Mouse (Mus musculus) urinary bladder, postnatal 14 days (tissue): Measurements from ENCODE around the gene Slc8a2.
A peak's percentile ranks its signal among the peaks of the same experiment; 100 is the strongest.

Experiments used
- DNase-seq: peaks from one replicate; pipeline ENCODE4 v3.0.0; 2021; ENCODE audit warnings: low spot score

Slc8a2 gene

DNA sequence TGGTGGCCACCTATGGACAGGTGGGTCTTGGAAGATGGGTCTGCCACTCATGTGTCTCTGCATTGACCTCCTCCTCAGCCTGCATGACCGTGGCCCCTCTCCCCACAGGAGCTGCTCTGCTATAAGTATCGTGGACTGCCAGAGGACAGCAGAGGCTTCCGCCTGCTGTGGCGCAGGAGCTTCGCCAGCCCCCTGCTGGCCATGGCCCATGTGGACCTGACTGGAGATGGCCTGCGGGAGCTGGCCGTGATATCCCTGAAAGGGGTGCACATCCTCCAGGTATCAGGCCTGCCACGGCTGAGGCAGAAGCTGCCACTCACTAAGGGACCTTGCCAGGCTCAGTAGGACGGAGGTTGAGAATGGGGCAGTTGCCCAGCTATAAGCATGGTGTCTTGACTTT, 3.8 kb upstream of the Slc8a2 start:
- no peak for DNase-seq

DNA sequence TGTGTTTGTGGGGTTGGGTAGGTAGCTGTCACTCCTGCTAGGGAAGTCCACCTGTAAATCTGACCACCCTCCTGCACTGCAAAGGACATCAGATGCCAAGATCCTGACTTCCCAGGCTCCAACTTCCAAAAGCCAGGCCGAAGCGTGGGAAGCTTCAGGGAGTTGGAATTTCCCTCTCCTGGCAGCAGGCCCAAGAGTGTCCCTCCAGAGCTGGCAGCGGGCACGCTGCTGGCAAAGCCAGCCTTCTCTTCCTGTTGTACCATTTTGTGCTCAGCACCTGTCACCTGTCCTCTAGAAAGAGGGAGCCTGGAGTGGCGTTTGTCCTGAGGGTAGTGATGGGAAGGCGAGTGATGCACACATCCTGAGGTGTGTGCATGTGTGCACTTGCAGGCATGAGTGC, 1.3 kb upstream of the Slc8a2 start:
- DNase-seq = no peak

DNA sequence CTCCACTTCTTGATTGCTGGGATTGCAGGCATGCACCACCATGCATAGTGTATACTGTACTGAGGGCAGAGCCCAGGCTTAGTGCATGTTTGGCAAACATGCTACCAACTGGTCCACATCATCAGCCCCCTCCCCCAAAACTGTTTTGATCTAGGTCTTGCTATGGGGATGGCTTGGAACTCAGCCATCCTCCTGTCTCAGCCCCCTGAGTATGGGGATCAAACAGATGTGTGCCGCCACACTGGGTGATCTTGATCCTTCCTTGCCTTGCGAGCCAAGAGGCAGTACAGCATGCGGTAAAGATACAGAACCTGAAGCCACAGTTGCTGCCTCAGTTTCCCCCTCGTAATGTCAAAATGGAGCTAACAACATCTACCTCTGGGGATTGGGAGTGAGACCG, 727 bp upstream of the Slc8a2 start:
- DNase-seq = no peak

DNA sequence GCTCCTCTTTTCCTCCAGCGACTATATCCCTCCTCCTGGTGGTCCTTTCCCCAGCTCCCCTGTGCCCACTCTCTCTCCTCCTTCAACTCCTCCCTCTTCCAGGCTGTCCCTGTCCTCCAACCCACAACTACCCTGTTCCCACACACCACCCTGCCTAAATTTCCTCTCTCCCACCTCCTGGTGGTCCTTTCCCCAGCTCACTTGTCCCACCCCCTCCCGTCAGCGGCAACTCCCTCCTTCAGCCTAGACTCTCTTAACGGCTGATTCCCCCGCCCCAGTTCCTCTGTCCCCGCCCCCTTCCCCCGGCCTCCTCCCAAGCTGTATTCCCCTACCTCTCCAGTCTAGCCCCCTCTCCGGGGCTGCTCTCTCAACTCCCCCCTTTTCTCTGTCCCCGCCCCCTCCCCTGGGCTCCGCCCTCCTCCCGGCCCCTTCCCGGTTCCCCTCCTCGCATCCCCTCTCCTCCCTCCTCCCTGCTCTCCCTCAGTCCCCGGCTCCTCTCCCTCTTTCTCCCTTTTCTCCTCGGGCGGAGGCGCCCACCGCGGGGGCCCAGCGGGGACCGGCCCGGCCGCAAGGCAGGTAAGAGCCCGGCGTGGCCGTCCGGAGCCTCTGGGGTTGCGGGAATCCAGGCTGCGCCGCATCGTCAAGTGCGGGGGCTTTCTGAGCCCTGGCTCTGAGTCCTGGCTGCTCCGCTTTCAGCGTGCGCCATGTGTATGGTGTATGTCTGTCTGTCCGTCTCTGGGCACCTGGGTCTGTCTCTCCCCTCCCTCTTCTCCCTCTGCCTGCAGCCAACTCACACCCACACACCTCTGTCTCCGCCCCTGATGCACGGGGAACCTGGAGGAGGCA, 443 bp downstream of the Slc8a2 start:
- no peak for DNase-seq

DNA sequence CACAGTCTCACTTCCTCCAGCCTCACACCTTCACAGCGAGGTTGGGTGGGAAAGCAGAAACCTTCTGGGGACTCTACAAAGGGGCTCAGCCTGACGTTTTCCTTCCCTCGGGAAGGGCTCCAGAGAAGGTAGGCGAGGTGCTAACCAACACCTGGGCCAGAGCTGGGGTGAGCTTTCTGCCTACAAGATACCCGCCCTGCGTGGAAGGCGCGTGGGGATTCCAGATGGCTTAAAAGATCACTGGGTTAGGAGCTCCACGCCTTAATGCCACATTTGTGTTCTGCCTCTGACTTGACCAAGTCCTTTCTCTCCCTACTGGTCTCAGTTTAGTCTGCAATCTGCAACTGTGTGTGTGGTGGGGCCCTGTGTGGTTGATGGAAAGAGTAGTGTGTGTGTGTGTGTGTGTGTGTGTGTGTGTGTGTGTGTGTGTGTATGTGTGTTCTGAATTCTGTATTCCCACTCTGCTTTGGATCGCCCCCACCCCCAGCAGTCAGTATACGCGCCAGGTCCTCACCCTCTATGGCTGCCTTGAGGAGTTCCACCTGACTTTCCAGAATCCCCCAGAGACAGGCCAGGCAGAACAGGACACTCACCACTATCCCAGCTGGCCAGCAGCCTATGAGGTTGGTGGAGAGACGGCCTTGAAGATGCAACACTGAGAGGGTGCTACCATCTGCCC, 1.5 kb downstream of the Slc8a2 start:
- DNase-seq = no peak

DNA sequence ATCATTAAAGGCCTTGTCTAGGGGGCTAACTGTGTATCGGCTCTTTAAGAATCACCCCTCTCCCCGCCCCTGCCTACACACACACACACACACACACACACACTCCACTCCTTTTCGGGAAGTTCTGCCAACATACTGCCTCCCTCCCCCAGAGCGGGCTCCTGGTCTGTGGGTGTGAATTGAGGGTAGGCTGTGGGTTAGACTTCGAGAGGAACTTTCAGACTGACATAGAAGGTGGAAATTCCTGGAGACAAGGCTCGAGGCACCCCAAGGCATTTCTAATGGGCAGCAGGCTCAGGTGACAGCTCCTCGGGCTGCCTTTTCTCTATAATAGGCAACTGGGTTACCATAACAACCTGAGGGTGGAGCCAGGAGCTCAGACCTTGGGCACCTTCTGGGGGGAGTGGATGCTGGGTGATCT, 2.5 kb downstream of the Slc8a2 start:
- no peak for DNase-seq

DNA sequence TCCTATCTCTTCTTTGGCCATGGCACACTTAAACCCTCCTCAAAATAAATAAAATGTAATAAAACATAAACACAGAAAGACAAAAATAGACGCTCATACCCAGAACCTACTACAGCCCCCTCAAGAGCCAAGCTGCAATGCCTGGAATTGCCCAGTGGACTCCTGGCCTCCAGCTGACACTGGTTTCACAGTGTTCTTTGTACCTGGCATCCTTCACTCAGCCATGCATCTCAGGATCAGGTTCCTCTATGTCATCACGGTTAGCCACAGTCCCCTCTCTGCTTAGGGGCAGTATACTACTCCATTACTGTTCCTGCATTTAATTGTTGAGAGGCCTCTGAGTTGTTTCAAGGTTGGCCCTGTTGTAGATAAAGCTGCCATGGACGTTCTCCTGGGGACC, 3.3 kb downstream of the Slc8a2 start:
- no peak for DNase-seq

DNA sequence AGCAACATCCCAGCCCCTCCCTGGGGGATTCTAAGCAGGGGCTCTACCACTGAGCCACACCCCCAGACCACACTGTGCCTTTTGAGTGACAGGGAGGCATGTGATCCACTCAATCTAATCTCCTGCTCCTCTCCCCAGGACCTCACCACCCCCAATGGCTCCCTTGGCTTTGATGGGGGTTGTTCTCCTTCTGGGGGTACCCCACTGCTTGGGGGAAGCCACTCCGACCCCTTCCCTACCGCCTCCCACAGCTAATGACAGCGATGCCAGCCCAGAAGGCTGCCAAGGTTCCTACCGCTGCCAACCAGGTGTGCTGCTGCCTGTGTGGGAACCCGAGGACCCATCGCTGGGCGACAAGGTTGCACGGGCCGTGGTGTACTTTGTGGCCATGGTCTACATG, 4.1 kb downstream of the Slc8a2 start:
- no peak for DNase-seq

DNA sequence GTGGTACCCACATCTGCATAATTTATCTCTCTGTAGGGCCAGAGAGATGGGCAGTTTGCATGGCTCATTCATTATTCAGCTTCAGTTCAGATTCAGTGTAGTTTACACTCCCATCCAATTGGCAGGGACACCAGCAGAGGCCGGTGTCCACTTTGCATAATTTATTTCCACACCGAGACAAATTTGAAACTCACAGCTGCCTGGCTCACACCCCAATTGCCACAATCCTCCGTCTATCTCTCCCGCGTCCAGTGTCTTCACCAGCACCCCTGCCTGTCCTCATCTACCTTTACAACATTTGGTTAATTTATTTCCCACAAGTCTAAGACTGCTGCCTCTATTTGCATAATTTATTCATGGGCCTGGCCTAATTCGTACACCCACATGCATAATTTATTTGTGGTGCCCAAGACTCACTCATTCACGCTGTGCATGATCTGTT, 5.3 kb downstream of the Slc8a2 start:
- no peak for DNase-seq

DNA sequence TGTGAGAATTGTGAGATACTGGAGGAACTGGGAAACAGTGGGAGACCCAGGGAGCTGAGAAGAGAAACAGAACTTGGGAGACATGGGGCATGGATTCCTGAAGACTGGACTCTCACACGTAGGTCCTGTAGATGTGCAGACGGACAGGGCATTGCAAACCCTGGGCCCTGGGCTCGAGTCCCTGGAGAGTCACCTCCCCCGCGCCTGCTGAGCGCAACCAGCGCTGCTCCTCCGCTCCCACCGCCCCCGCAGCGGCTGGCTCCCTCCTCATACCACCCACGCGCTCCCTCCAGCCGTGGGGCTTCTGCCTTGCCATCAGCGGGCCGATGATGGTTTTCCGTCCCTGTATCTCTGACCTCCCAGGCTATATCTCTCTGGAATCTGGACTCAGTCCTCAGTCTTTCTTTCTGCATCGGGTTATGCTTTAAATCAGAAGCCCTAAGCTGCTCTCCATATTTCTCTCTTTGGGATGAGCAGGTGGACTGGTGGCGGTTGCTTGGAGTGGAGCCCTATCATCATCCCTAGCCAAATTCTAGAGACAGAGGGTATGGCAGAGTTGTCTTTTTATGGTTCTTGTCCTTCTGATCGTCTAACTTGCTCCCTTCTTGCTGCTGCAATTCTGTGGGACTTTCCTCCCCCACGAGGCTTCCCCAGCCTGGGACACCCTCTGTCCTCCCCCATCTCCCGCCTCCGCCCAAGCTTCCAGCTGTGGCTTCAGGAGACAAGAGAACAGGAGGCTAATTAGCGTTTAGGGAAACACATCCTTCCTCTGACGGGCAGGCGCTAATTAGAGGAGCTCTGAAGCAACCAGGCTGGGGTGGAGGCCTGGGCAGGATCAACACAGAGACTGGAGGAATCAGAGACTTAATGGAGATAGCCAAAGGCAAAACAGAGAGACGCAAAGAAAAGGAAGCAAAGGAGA, 17.1 kb downstream of the Slc8a2 start:
- DNase-seq = no peak

DNA sequence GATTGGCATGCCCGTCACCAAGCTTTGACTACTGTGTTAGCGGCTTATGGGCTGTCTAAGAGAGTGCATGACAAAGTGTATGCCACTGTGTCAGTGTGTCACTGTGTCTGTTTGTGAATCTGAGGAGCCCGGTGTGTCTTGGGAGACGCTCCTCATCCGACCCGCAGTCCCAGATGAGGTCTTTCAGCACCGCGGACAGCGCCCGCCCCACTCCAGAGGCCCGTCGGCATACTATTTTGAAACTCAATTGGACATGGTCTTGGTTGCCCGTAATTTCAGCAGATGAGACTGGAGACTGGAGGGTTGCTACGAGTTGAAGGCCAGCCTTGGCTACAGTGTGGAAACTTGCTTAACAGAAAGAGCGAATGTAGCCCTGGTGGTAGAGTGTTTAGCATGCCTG, 18.0 kb downstream of the Slc8a2 start:
- DNase-seq = peak; percentile 66

DNA sequence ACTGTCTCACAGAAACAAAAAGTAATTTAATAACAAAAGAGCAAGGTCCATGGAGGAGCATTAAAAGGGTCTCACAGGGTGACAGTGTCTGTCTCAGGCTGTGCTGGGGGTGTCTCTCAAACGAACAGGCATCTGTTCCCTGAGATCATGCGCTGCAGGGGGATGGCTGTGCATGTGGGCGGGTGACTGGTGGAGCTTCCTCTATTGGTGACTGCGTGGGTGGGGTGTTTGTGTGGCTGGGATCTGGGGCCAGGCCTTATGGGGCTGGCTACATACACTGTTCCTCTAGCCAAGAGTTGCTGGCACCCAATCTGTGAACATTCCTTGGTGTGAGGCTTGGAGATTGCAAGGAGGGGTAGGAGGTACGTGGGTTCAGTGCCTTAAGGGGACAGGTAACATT, 19.6 kb downstream of the Slc8a2 start:
- DNase-seq = no peak

DNA sequence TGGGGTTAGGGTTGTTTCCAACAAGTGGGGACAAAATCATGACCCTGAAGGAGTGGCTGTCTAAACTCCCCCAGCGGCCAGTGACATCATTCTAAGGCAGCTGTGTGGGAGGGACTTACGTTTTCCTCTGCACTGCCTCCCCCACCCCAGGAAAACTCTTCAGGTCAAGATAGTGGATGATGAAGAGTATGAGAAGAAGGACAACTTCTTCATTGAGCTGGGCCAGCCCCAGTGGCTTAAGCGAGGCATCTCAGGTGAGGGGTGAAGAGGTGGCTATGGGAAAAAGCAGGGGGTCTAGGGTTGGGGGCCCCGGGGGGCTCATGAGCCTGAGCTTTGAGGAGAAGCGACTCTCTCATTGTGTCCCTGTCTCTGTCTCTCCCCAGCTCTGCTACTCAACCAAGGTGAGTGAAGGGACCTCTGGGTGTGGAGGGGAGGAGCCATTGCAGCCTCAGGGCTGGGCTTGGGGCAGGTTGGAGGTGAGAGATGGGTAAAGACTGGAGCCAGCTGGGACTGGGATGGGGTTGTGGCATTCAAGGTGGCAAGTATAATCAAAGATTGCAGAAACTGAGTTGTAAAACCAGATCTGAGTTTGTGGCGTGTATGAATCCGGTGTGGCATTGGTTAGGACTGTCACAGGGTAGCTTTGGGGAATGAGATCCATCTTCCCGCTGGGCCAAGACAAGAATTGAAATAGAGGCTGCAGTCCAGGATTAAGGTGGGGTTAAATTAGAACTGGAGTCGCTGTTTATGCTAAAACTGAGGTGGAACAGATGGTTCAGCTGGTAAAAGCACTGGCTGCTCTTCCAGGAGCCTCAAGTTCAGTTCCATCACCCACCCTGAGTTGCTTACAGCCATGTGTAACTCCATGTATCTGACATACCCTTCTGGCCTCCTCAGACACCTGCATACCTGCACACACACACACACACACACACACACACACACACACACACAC, 20.8 kb downstream of the Slc8a2 start:
- DNase-seq = no peak

DNA sequence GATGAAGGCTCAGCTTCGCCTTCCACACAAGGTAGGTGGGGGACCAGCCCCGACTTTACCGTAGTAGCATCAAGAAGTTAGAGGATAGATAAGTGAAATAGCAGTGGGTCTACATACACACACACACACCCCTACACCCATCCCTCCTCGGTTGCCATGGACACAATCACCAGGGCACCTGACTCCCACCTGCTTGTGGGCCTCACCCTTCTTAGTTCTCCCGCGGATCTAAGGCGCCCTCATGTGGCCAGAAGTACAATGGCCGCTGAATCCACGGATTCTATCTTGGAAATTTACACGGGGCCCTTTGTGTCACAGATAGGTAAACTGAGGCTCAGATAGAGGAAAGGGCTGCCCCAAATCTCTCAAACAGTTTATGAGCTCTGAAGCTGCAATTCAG, 23.9 kb downstream of the Slc8a2 start:
- peak; percentile 26 for DNase-seq

DNA sequence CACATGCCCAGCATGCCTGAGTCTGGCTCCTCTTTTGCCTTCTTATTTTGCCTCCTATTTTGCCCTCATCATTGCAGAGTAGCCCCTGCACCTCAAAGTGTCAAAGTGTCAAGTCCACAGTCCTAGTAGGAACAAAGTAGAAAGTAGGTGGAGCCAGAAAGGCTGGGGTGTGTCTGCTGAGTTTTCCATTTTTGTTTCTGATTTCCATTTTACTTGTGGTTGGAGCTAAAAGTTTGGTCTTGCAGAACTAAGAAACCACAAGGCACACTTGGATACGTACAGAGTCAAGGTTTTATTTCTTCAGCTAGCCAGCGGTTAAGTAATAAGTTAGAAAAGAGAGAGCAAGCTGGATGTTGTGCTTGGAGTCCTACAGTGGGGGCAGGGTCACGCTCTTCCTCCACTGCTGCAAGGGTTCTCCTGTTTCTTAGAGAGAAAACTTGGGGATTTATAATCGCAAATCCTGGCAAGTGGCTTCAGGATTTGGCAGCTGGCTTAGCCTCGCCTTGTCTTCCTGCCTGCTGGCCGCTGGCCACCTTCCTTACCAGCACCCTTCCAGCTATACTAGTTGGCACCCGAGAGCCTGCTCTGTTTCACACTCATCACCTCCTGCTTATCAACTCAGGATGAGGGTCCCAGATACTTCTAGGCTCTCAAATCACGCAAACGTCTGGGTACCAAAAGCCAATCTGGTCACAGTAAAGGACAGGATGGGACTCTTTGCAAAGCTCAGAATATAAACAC, 25.7 kb downstream of the Slc8a2 start:
- no peak for DNase-seq

DNA sequence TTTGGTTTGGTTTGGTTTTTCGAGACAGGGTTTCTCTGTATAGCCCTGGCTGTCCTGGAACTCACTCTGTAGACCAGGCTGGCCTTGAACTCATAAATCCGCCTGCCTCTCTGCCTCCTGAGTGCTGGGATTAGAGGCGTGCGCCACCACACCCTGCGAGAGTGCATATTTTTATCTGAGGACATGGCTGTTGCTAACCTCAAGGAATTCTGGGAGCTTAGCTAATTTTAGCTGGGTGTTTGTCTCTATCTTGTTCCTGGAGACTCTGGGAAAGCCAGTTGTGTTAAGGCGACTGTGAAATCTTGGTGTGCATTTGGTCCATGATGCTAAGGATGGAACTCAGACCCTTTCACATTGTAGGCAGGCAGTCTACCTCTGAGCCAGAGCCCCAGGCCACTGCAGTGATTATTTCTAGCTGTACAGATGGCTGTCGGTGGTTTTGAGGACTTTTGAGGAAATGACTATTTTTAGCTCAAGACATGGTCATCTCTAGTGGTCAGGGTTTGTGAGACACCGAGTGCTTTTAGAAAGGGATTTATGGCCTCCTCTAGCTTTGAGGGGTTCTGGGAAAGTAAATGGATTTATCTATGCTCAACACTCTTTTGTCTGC, 26.6 kb downstream of the Slc8a2 start:
- DNase-seq = no peak

DNA sequence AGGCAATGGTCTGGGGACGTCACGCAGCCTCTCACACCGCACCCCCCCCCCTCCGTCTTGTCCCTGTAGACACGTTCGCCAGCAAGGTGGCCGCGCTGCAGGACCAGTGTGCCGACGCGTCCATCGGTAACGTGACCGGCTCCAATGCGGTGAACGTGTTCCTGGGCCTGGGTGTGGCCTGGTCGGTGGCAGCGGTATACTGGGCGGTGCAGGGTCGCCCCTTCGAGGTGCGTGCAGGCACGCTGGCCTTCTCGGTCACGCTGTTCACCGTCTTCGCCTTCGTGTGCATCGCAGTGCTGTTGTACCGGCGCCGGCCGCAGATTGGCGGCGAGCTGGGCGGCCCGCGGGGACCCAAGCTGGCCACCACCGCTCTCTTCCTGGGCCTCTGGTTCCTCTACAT, 29.1 kb downstream of the Slc8a2 start:
- DNase-seq = no peak

DNA sequence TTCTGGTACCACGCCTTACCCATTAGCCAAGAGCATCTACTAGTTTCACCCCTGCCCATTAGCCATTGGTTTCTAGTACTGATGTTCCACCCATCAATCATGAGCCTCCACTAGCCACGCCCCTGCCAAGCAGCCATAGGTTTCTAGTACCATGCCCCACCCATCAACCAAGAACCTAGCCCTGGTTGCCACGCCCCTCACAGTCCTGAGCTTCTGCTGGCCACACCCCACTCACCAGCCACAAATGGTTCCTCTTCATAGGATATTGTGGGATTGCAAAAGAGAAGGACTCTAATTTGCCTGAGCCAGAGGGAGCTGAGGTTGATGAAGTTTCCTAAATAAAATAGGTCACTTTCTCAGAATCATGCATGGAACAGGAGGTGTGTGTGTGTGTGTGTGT, 31.1 kb downstream of the Slc8a2 start:
- no peak for DNase-seq

DNA sequence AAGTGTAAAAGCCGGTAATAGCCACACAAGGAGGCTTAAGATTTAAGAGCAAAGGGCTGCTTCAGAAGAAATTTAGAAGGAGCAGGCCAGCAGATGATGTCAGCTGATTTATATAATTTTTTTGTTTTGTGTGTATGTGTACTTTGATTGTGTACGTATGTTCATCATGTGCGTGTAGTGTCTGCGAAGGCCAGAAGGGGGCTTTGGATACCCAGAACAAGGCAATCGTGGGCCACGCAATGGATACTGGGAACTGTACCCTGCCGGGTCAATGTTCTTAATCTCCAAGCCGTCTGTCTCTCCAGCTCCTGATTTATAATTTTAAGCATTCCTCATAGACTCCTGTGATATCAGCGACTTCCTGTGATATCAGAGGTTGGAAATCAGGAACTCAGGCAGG, 31.7 kb downstream of the Slc8a2 start:
- DNase-seq = no peak

DNA sequence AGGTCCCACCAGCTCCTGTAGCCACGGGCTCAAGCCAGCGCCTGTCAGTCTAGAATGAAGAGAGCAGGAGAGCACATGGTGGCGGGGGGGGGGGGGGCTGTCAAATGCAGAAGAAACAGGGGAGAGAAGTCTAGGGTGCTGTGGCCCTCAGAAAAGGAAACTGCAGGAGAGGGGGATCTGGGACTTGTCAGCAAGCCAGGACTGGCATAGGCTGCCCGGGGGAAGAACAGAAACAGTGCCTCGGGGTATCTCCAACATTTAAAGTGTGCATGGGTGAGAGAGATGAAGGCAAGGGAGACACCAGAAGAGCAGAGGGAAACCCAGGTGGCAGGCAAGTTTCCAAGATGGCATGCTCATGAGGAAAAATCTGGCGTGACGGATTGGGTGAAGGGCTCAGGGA, 32.4 kb downstream of the Slc8a2 start:
- DNase-seq = no peak
